Comparison of ENCODE assay signal across 7 mouse cellular contexts in genomic region chr17:15375224-15375623, GRCm38 (mm10). TPM values are rescaled to one million over a fixed set of nuclear protein-coding genes. Genes with fewer than 3 reads are reported as not detected.
A peak's percentile ranks its signal among the peaks of the same experiment; 100 is the strongest.
DNase-seq lines count a peak whose midpoint lies in the region; ATAC-seq and TF ChIP-seq lines count a peak whose summit lies in the region.

No protein-coding gene starts in this region.

- no peak for ATAC-seq in neural tube, embryonic 11.5 days (ENCODE audit: insufficient read depth, low FRiP score, low TSS enrichment)
- ATAC-seq in embryonic facial prominence, embryonic 15.5 days (ENCODE audit: insufficient number of reproducible peaks, low FRiP score, low TSS enrichment, low read depth), result no peak
- ATAC-seq in intestine, postnatal 0 days, result peak; percentile 34; the same call in 1 of the 2 replicates
- peak; percentile 3; the same call in 1 of the 2 replicates for ATAC-seq in neural tube, embryonic 15.5 days (ENCODE audit: low FRiP score)

- H3K36me3 ChIP-seq in neural tube, embryonic 11.5 days (ENCODE audit: control insufficient read depth, insufficient read depth, low read length), result peaks cover 4% of the 10 kb centered on the region; the same call in 1 of the 2 replicates
- no peaks in the 10 kb centered on the region for H3K36me3 ChIP-seq in embryonic facial prominence, embryonic 15.5 days
- peaks cover 12% of the 10 kb centered on the region for H3K36me3 ChIP-seq in intestine, postnatal 0 days (ENCODE audit: control insufficient read depth, insufficient read depth)
- peaks cover 8% of the 10 kb centered on the region for H3K36me3 ChIP-seq in neural tube, embryonic 15.5 days

- intact Hi-C loops in left cerebral cortex, postnatal 25 days (cut with DNase I), result loop anchor here (5.0 kb wide), 3 partner anchors 118 to 193 kb away; no protein-coding TSS in a partner anchor

- H3K9ac ChIP-seq in neural tube, embryonic 11.5 days (ENCODE audit: low read length), result peak overlapping the region; percentile 82
- H3K9ac ChIP-seq in embryonic facial prominence, embryonic 15.5 days, result peak overlapping the region; percentile 48
- H3K9ac ChIP-seq in intestine, postnatal 0 days (ENCODE audit: low read depth, low read length), result peak overlapping the region; percentile 85
- H3K9ac ChIP-seq in neural tube, embryonic 15.5 days (replicated peaks), result peak overlapping the region; percentile 90

- H3K9me3 ChIP-seq in neural tube, embryonic 11.5 days (ENCODE audit: control insufficient read depth, low read length), result no peaks in the 10 kb centered on the region
- H3K9me3 ChIP-seq in embryonic facial prominence, embryonic 15.5 days (replicated peaks), result no peaks in the 10 kb centered on the region
- H3K9me3 ChIP-seq in intestine, postnatal 0 days (ENCODE audit: control insufficient read depth), result no peaks in the 10 kb centered on the region
- no peaks in the 10 kb centered on the region for H3K9me3 ChIP-seq in neural tube, embryonic 15.5 days (replicated peaks)

- TF ChIP-seq CTCF in intestine, postnatal 0 days (IDR thresholded peaks at IDR 0.05; ENCODE audit: low read depth), result no peak

- 0% methylated on average over 18 of the region's 18 CpGs for WGBS in neural tube, embryonic 11.5 days
- WGBS in embryonic facial prominence, embryonic 15.5 days, result under 1% methylated on average over 18 of the region's 18 CpGs
- WGBS in intestine, postnatal 0 days, result under 1% methylated on average over 18 of the region's 18 CpGs
- under 1% methylated on average over 18 of the region's 18 CpGs for WGBS in neural tube, embryonic 15.5 days

- peaks cover 60% of the 10 kb centered on the region for H3K4me1 ChIP-seq in neural tube, embryonic 11.5 days (ENCODE audit: control insufficient read depth, insufficient read depth, low read length)
- H3K4me1 ChIP-seq in embryonic facial prominence, embryonic 15.5 days, result peaks cover 47% of the 10 kb centered on the region
- peaks cover 15% of the 10 kb centered on the region for H3K4me1 ChIP-seq in intestine, postnatal 0 days (replicated peaks; ENCODE audit: control insufficient read depth, insufficient read depth, low read length)
- H3K4me1 ChIP-seq in neural tube, embryonic 15.5 days, result peaks cover 68% of the 10 kb centered on the region

- DNase-seq in neural tube, embryonic 11.5 days (ENCODE audit: low spot score), result no peak
- no peak for DNase-seq in neural tube, embryonic 10.5 days (ENCODE audit: extremely low spot score, low spot score)
- no peak for DNase-seq in cerebellum, adult 9-10 months
- no peak for DNase-seq in left cerebral cortex, postnatal 25 days (ENCODE audit: low spot score in 2 of 2)

- H3K27me3 ChIP-seq in neural tube, embryonic 11.5 days (ENCODE audit: control insufficient read depth, insufficient read depth, low read length), result peaks cover 8% of the 10 kb centered on the region; the same call in 1 of the 2 replicates
- peaks cover 67% of the 10 kb centered on the region for H3K27me3 ChIP-seq in embryonic facial prominence, embryonic 15.5 days
- no peaks in the 10 kb centered on the region for H3K27me3 ChIP-seq in intestine, postnatal 0 days (replicated peaks; ENCODE audit: control insufficient read depth, insufficient read depth, low read length)
- H3K27me3 ChIP-seq in neural tube, embryonic 15.5 days (replicated peaks), result no peaks in the 10 kb centered on the region

- H3K4me3 ChIP-seq in neural tube, embryonic 11.5 days (ENCODE audit: low read depth, low read length), result peak overlapping the region; percentile 60
- peak overlapping the region; percentile 54 for H3K4me3 ChIP-seq in embryonic facial prominence, embryonic 15.5 days (replicated peaks)
- H3K4me3 ChIP-seq in intestine, postnatal 0 days (ENCODE audit: low read depth, low read length), result peak overlapping the region; percentile 86
- H3K4me3 ChIP-seq in neural tube, embryonic 15.5 days (replicated peaks), result peak overlapping the region; percentile 84

- H3K4me2 ChIP-seq in neural tube, embryonic 11.5 days (ENCODE audit: low read depth), result peak overlapping the region; percentile 92
- peak overlapping the region; percentile 100 for H3K4me2 ChIP-seq in embryonic facial prominence, embryonic 15.5 days (replicated peaks)
- peak overlapping the region; percentile 79 for H3K4me2 ChIP-seq in intestine, postnatal 0 days (replicated peaks; ENCODE audit: low read depth)
- H3K4me2 ChIP-seq in neural tube, embryonic 15.5 days, result peak overlapping the region; percentile 82

- H3K27ac ChIP-seq in neural tube, embryonic 11.5 days (ENCODE audit: low read depth, low read length), result peak overlapping the region; percentile 96
- 0 out of 2 replicates have a peak overlapping the region, but pooled peaks have one; percentile 12 for H3K27ac ChIP-seq in embryonic facial prominence, embryonic 15.5 days (replicated peaks)
- H3K27ac ChIP-seq in intestine, postnatal 0 days (ENCODE audit: low read depth, low read length), result peak overlapping the region; percentile 90
- H3K27ac ChIP-seq in neural tube, embryonic 15.5 days (replicated peaks), result peak overlapping the region; percentile 96

RNA-seq across cellular contexts. Expression of gene Dll1, which starts 1.4 kb away (rescaled TPM):
- polyA plus RNA-seq in neural tube, embryonic 11.5 days (2014; fragmentation: Nextera tagmentation; extraction: Ambion mirVana), result 57.7 and 64.2 TPM in 2 replicates
- polyA plus RNA-seq in embryonic facial prominence, embryonic 15.5 days (2015; fragmentation: Nextera tagmentation; extraction: Ambion mirVana), result 10.3 and 11.4 TPM in 2 replicates
- polyA plus RNA-seq in intestine, postnatal 0 days (2015; fragmentation: Nextera tagmentation; extraction: Ambion mirVana), result 18.5 and 20.0 TPM in 2 replicates
- 11.7 and 14.1 TPM in 2 replicates for polyA plus RNA-seq in neural tube, embryonic 15.5 days (2015; fragmentation: Nextera tagmentation; extraction: Ambion mirVana)
- total RNA-seq in left cerebral cortex, postnatal 25 days (2021), result 1 to 10 TPM; 7.2 to 7.7 TPM

RNA-seq across cellular contexts. Expression of gene Fam120b, which starts 20.8 kb away (rescaled TPM):
- 36.6 and 37.2 TPM in 2 replicates for polyA plus RNA-seq in neural tube, embryonic 11.5 days (2014; fragmentation: Nextera tagmentation; extraction: Ambion mirVana)
- 29.1 and 30.9 TPM in 2 replicates for polyA plus RNA-seq in embryonic facial prominence, embryonic 15.5 days (2015; fragmentation: Nextera tagmentation; extraction: Ambion mirVana)
- 11.5 and 13.6 TPM in 2 replicates for polyA plus RNA-seq in intestine, postnatal 0 days (2015; fragmentation: Nextera tagmentation; extraction: Ambion mirVana)
- polyA plus RNA-seq in neural tube, embryonic 15.5 days (2015; fragmentation: Nextera tagmentation; extraction: Ambion mirVana), result 43.0 and 44.5 TPM in 2 replicates
- 10 to 100 TPM; 39.3 to 42.8 TPM for total RNA-seq in left cerebral cortex, postnatal 25 days (2021)

Comparison
In these comparisons a context has a peak if more than half of its experiments do, and no peak if none do; other contexts are left out.
1. ATAC-seq: peak in intestine, postnatal 0 days (single experiment) and neural tube, embryonic 15.5 days (single experiment); none in neural tube, embryonic 11.5 days (single experiment) and embryonic facial prominence, embryonic 15.5 days (single experiment).
2. H3K27ac ChIP-seq: peak in every context shown above with its lines; median percentile 96 in neural tube, embryonic 11.5 days; 96 in neural tube, embryonic 15.5 days; 90 in intestine, postnatal 0 days; 12 in embryonic facial prominence, embryonic 15.5 days.
3. Peak in every context shown above with its lines, with median percentiles within 50 percentile points of each other: H3K4me2 ChIP-seq, H3K4me3 ChIP-seq and H3K9ac ChIP-seq.